Mouse (Mus musculus): Measurements from ENCODE around the gene Slc13a4. TPM values are rescaled to one million over a fixed set of nuclear protein-coding genes. Genes with fewer than 3 reads are reported as not detected.

Slc13a4 gene
- under 1 TPM; 0.02 to 0.04 TPM for polyA plus RNA-seq (2012; fragmentation: generic; extraction: Trizol)

DNA sequence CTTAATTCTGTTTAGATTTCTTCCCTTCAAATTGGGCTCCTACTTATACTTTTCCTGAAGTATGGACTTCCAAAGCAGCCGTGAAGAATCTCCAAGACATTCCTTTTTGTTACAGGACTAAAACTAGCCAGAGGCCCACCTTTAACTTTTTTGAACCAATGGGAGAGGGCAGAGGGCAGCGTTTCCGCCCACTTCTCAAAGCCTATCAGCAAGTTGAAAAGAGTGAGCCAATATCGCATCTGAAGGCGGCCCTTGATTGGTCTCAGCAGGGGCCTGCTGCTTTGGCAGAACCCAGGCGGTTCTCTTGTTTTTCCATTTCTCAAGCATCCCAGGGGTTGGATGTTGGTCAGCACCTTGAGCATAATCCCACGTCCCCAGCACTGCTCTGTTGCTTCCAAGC lies at the start of gene Slc13a4:
Gene Slc13a4, minus strand, starts transcription at position 95 of the 400 bp plus-strand sequence.

DNA sequence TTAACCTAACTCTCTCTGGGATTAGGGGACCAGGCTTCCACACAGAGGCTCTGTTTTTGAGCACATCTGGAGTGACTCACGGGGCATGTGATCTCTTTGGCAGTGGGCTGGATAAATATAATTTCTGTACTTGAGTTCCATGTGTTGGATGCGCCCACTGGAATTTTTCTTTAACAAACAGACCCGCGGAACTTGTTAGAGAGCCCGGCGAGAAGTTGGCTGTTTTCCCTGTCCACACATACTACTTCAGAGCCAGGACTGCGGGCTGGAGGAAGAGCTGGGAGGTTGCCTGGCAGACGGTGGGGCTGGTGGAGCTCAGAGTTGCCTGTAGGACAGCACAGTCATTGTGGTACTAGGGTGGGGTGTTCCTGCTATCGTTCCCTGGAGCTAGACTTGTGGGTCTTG lies 18.2 kb upstream of the Slc13a4 start, which contains the start of gene Fam180a:
Gene Fam180a, minus strand, starts transcription at position 31 of the 405 bp plus-strand sequence.

Other genes starting within 250 kb of the Slc13a4 start
- 1 to 10 TPM; 1.6 to 6.9 TPM for gene Cnot4, start 174.4 kb downstream of the Slc13a4 start, polyA plus RNA-seq (2012; fragmentation: generic; extraction: Trizol)
- 10 to 100 TPM in 1 of 2 experiments, 1 to 10 TPM in 1; 7.6 to 21.3 TPM for gene Nup205, start 130.7 kb downstream of the Slc13a4 start, polyA plus RNA-seq (2012; fragmentation: generic; extraction: Trizol)
- 1 to 10 TPM in 1 of 2 experiments, under 1 TPM in 1; 0.08 to 1.0 TPM for gene Fam180a, start 18.0 kb upstream of the Slc13a4 start, polyA plus RNA-seq (2012; fragmentation: generic; extraction: Trizol)
- gene Mtpn, start 231.8 kb upstream of the Slc13a4 start, polyA plus RNA-seq (2012; fragmentation: generic; extraction: Trizol), result 10 to 100 TPM in 1 of 2 experiments, 1 to 10 TPM in 1; 8.1 to 27.0 TPM

Data from C3H10T1/2 (cell line).